Mouse (Mus musculus) liver, embryonic 16.5 days (tissue): Measurements from ENCODE around the gene Fyn. TPM values are rescaled to one million over a fixed set of nuclear protein-coding genes. Genes with fewer than 3 reads are reported as not detected.

ENCODE experiments used
- ATAC-seq: fragments of 200-750 bp; cut with Nextera tagmentation; 2 replicates; pipeline ENCODE4 v1.8.0; 2017; ENCODE audit warnings: low read depth, mild to moderate bottlenecking, moderate number of reproducible peaks, moderate library complexity
- H3K27ac ChIP-seq: fragments of 300-500 bp; sonication (generic); 2 replicates; pipeline ENCODE4 v1.5.1; 2014; ENCODE audit warnings: mild to moderate bottlenecking, low read length
- H3K27me3 ChIP-seq: fragments of 300-500 bp; sonication (generic); 2 replicates; pipeline ENCODE4 v1.6.1; 2014; ENCODE audit warnings: low read depth, low read length, mixed read lengths; ENCODE audit not compliant: control insufficient read depth, insufficient read depth
- H3K36me3 ChIP-seq: fragments of 300-500 bp; sonication (generic); 2 replicates; pipeline ENCODE4 v1.6.1; 2014; ENCODE audit warnings: mild to moderate bottlenecking; ENCODE audit not compliant: control insufficient read depth, insufficient read depth
- H3K4me1 ChIP-seq: fragments of 300-500 bp; sonication (generic); 2 replicates; pipeline ENCODE4 v1.6.1; 2014; ENCODE audit warnings: low read depth, low read length, mixed read lengths; ENCODE audit not compliant: control insufficient read depth
- H3K4me2 ChIP-seq: fragments of 300-500 bp; sonication (generic); 2 replicates; pipeline ENCODE4 v1.6.1; 2014; ENCODE audit warnings: low read depth, low read length, mixed read lengths
- H3K4me3 ChIP-seq: fragments of 300-500 bp; sonication (generic); 2 replicates; pipeline ENCODE4 v1.5.1; 2014; ENCODE audit warnings: low read depth, mild to moderate bottlenecking, low read length
- H3K9ac ChIP-seq: fragments of 300-500 bp; sonication (generic); 2 replicates; pipeline ENCODE4 v1.6.1; 2014; ENCODE audit warnings: low read depth, low read length
- H3K9me3 ChIP-seq: fragments of 300-500 bp; sonication (generic); replicated peaks from 2 replicates; pipeline ENCODE4 v1.6.1; 2016; ENCODE audit warnings: low read length; ENCODE audit not compliant: control insufficient read depth
- WGBS: fragments of 180-500 bp; shearing (Covaris S2); extraction: QIAGEN DNeasy Blood & Tissue Kit; methylation state at CpG from one replicate; pipeline ENCODE4 v1.1.7; 2014; ENCODE audit not compliant: insufficient replicate concordance; 5-methylcytosine and 5-hydroxymethylcytosine counted together
- polyA plus RNA-seq: library from polyadenylated mRNA; unstranded; fragments of >200 nt; fragmentation: Nextera tagmentation; extraction: Ambion mirVana; gene quantifications from 2 replicates; pipeline ENCODE4 v1.2.1, GENCODE M21; 2015

Gene Fyn
- polyA plus RNA-seq, 1 experiment from 2014 or later = 5.9 TPM

DNA sequence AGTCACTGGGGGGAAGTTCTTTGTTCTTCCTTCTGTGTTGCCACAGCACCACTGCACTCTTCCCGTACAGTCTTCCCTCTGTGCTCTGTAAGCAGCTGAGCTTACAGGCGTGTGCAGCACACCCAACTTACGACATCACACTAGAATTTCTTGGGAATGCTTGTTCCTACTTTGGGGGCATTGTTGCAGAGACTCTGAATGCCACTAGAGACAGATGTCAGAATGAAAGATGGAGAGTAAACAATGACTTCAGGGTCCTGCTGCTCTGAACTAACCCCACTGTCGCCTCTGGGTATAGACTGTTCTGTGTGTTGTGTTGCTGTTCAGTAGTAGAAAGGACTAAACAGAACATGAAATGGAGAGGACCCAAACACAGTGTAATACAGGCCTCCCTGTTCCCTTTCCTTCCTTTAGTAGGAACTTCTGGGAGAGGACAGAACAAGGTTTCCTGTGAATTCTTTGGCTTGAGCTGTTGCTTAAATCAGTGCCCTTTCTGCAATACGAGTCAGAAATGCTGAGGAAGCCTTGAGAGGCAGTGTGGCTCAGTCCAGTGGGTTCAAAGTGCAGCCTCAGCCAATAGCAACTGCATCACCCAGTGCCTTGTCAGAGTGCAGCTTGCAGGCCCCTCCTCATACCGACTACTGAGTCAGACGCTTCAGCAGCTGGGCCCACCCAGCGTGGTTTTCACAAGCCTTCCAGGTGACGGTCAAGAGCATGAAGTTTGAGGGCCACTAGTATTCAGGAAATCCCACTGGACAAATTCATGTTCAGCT is 121.9 kb downstream of the Fyn start:
- no peak for ATAC-seq
- Histone ChIP-seq H3K4me1 (peaks cover 11% of the 10 kb centered on the region), H3K4me3 (no peak overlapping the region), H3K4me2 (no peak overlapping the region), H3K9ac (no peak overlapping the region), H3K9me3 (no peaks in the 10 kb centered on the region), H3K36me3 (no peaks in the 10 kb centered on the region), H3K27me3 (no peaks in the 10 kb centered on the region), H3K27ac (no peak overlapping the region)
- 71% methylated on average over 9 of the region's 9 CpGs for WGBS

DNA sequence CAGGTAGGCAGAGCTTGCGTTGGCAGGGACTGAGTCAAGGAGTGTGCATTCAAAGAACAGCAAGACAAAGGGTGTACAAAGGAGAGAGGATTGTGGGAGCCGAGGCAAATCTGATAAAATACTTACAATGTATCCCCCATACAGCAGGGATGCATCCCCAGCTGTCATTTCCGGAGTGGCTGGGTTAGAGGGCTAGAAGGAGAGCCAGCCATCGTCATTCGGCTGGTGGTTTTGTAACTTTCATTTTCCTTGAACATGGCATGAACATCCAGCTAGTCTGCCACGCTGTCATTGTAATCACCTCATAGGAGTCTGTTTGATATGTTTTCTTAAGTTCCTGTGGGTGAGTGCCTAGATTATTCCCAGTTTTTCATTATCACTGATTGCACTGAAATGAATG is 123.5 kb downstream of the Fyn start:
- no peaks in the 10 kb centered on the region for H3K9me3 ChIP-seq
- no peak for ATAC-seq
- H3K27me3 ChIP-seq = no peaks in the 10 kb centered on the region
- H3K27ac ChIP-seq = no peak overlapping the region
- H3K9ac ChIP-seq = no peak overlapping the region
- H3K36me3 ChIP-seq = no peaks in the 10 kb centered on the region
- no peak overlapping the region for H3K4me2 ChIP-seq
- WGBS = 72% methylated on average over 6 of the region's 6 CpGs
- no peak overlapping the region for H3K4me3 ChIP-seq
- peaks cover 11% of the 10 kb centered on the region for H3K4me1 ChIP-seq

DNA sequence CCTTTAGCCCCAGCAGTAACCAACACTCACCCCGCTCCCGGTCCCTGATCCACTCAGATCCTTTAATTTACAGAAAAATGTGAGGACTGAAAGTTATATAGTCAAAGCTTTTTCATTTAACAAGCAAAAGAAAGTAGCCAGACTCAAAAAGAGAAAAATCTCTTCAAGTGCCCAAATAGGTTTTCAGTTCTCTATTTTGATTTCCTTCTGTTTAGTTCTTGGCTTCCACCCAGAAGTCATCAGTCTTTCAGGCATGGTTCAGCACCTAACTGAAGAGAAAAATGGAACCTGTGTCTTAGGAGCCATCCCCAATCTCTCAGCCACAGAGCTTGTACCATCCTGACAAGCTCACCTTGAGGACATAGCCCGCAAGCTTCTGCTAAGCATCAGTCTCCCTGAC is 124.4 kb downstream of the Fyn start:
- WGBS = 83% methylated on average over 3 of the region's 3 CpGs
- Histone ChIP-seq H3K9ac (no peak overlapping the region), H3K27ac (no peak overlapping the region), H3K27me3 (no peaks in the 10 kb centered on the region), H3K4me1 (peaks cover 8% of the 10 kb centered on the region), H3K36me3 (no peaks in the 10 kb centered on the region), H3K4me2 (no peak overlapping the region), H3K9me3 (no peaks in the 10 kb centered on the region), H3K4me3 (no peak overlapping the region)
- ATAC-seq = no peak

DNA sequence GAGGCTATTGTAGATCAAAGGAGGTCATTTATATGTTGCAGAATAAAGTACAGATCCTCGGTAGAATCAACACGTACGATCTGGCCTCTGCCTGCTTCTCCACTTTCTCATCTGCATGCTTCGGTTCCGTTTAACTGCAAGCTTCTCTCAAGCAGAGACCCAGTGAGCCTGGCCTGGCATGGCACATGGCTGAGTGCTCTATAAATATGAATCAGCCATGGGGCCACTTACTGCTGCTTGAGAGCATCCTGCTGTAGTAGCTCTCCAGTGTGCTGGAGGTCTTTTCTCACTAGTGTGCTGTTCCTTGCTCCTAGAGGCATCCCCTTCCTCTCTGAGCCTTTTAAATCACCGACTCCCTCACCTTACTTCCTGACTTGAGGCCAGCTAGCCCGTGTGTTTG is 130.0 kb downstream of the Fyn start:
- Histone ChIP-seq H3K27ac (no peak overlapping the region), H3K4me3 (no peak overlapping the region), H3K4me2 (no peak overlapping the region), H3K9me3 (no peaks in the 10 kb centered on the region), H3K9ac (no peak overlapping the region), H3K27me3 (no peaks in the 10 kb centered on the region), H3K4me1 (no peaks in the 10 kb centered on the region; the same call in 1 of the 2 replicates), H3K36me3 (no peaks in the 10 kb centered on the region)
- WGBS = 64% methylated on average over 7 of the region's 7 CpGs
- no peak for ATAC-seq

DNA sequence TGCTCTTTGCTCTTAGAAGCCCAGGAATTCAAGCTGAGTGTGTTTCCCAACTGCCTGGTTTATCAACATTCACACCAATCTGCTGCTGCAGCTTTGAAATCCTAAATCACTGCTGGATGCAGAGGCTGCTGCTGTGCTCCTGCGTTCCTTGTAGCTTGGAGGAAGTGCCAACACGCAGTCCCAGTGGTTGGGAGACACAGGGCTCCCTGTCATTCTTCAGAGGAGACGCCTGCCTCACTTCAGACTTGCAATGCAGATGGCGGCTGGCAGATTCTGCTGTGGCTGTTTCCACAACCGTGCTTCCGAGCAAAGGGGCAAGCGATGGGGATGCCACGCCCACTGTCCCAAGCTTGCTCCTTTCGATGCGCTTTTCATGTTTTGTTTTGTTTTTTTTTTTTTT is 132.9 kb downstream of the Fyn start:
- H3K4me3 ChIP-seq = no peak overlapping the region
- no peaks in the 10 kb centered on the region for H3K27me3 ChIP-seq
- ATAC-seq = no peak
- no peaks in the 10 kb centered on the region for H3K36me3 ChIP-seq
- H3K4me2 ChIP-seq = no peak overlapping the region
- no peaks in the 10 kb centered on the region for H3K9me3 ChIP-seq
- H3K27ac ChIP-seq = no peak overlapping the region
- H3K4me1 ChIP-seq = no peaks in the 10 kb centered on the region; the same call in 1 of the 2 replicates
- 74% methylated on average over 10 of the region's 10 CpGs for WGBS
- H3K9ac ChIP-seq = no peak overlapping the region

DNA sequence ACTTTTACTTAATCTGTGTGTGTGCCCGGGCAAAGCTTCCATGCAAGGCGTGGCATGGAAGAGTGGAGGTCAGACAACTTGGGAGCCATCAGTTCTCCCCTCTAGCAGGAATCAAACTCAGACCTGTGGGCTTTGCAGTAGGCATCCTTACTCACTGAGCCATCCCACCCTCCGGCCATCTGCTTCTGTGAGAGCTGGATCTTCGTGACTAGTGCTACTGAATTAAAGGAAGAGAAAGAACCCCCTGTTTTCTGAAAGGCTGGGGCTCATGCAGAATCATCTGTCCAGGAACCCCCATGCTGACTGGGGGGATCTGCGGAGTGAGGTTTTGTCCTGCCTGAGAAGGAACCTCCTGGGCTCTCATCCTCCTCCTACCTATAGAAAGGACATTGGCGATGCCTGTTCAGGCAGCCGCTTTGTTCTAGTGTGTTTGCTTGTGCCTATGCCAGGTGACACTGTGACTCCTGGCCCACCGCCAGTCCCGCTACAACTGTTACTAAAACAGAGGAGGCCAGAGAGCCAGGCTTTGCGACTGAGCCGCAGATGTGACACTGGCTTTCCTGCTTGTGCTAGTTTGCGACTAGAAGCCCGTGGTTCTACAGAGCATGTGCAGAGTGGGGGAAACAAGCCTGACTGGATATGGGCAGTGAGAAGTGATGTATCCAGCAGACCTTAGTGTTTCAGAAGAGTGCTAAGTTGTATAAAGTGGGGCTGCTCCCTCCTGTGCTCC is 133.5 kb downstream of the Fyn start:
- ATAC-seq = peak; percentile 64; the same call in 1 of the 2 replicates
- Histone ChIP-seq H3K9ac (no peak overlapping the region), H3K27ac (no peak overlapping the region), H3K36me3 (no peaks in the 10 kb centered on the region), H3K4me2 (no peak overlapping the region), H3K4me3 (no peak overlapping the region), H3K4me1 (no peaks in the 10 kb centered on the region; the same call in 1 of the 2 replicates), H3K27me3 (no peaks in the 10 kb centered on the region), H3K9me3 (no peaks in the 10 kb centered on the region)
- WGBS = 64% methylated on average over 13 of the region's 13 CpGs

DNA sequence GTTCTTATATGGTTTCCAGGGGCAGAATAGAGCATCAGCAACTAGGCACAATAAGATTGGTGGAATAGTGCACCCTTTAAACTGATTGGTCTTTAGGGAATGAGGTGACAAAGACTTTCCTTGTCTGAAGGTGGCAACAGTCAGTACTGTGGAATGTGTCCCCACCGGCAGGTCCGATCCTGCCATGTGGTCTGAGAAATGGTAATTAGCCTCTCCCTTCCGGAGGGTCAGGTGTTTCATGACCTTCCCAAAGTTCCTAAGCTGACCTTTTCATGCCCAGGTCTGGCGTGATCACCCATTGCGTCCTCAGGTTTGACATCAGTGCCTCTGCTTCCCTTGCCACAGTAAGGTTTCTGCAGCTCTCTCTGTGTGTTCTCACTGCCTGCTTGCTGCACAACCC is 134.7 kb downstream of the Fyn start:
- Histone ChIP-seq H3K27me3 (no peaks in the 10 kb centered on the region), H3K4me3 (no peak overlapping the region), H3K36me3 (no peaks in the 10 kb centered on the region), H3K4me1 (no peaks in the 10 kb centered on the region; the same call in 1 of the 2 replicates), H3K9ac (no peak overlapping the region), H3K9me3 (no peaks in the 10 kb centered on the region), H3K27ac (no peak overlapping the region), H3K4me2 (no peak overlapping the region)
- no peak for ATAC-seq
- WGBS = 77% methylated on average over 5 of the region's 5 CpGs

DNA sequence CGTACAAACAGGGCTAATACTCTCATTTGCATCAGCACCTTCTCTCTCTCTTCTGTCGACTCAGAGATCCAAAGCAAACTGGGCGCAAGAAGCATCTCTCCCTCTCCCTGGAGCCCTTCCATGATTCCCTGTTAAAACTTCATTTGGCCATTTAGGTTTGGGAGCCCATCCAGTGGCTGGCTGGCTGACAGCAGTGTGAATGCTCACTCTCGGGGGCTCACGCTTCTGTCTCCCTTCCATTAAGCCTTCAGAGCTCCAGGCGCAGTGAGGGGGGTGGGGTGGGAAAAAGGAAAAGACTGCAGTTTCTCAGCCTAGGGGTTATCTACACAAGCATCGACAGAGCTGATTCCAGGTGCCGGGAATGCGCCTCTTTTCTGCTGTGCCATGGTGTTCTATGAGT is 136.4 kb downstream of the Fyn start:
- no peaks in the 10 kb centered on the region for H3K36me3 ChIP-seq
- H3K4me2 ChIP-seq = no peak overlapping the region
- H3K4me1 ChIP-seq = no peaks in the 10 kb centered on the region; the same call in 1 of the 2 replicates
- no peak overlapping the region for H3K27ac ChIP-seq
- H3K9me3 ChIP-seq = no peaks in the 10 kb centered on the region
- WGBS = 61% methylated on average over 9 of the region's 9 CpGs
- no peak overlapping the region for H3K9ac ChIP-seq
- no peak for ATAC-seq
- no peak overlapping the region for H3K4me3 ChIP-seq
- no peaks in the 10 kb centered on the region for H3K27me3 ChIP-seq

DNA sequence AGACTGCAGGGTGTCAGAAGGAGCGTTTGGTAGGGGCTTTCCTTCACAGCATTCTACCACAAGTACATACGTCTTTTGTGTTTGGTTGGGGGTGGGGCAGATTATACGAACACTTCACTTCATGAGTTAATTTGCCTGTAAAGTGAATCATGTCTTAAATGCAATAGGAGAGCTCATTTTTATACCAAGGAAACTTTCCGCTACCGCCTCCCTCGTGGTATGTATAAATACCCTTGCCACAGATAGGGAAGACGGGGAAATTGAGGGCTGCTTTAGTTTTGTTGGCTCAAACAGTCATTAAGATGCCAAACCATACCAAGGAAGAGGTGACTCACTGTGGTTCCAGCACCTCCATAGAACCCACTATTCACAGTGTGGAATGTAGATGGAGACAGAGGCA is 137.0 kb downstream of the Fyn start:
- Histone ChIP-seq H3K4me3 (no peak overlapping the region), H3K9me3 (no peaks in the 10 kb centered on the region), H3K27ac (no peak overlapping the region), H3K36me3 (no peaks in the 10 kb centered on the region), H3K4me2 (no peak overlapping the region), H3K27me3 (no peaks in the 10 kb centered on the region), H3K4me1 (no peaks in the 10 kb centered on the region; the same call in 1 of the 2 replicates), H3K9ac (no peak overlapping the region)
- ATAC-seq = no peak
- WGBS = 74% methylated on average over 7 of the region's 7 CpGs
